Mouse (Mus musculus) spleen, adult 2 months (tissue): ENCODE measurements around the gene Pde11a. TPM values are rescaled to one million over a fixed set of nuclear protein-coding genes. Genes with fewer than 3 reads are reported as not detected.

Experiments
- DNase-seq, 2 experiments: peaks; one replicate each; pipeline versions ENCODE4 v3.0.0 to v3.0.0-alpha.2; 2012 to 2021; ENCODE audit warnings: low spot score in 2 of 2, low read depth in 1 of 2
- H3K27ac ChIP-seq: fragments of 200-500 bp; 2 replicates; pipeline ENCODE4 v1.5.1; 2012; ENCODE audit warnings: low read length, inconsistent platforms; ENCODE audit not compliant: insufficient read depth
- H3K27me3 ChIP-seq: fragments of 200-500 bp; 2 replicates; pipeline ENCODE4 v1.6.1; 2012; ENCODE audit warnings: mild to moderate bottlenecking, moderate library complexity, low read length, inconsistent platforms; ENCODE audit not compliant: control insufficient read depth, insufficient read depth
- H3K36me3 ChIP-seq: fragments of 200-500 bp; 2 replicates; pipeline ENCODE4 v1.6.1; 2012; ENCODE audit warnings: mild to moderate bottlenecking, low read length, inconsistent platforms; ENCODE audit not compliant: control insufficient read depth, insufficient read depth
- H3K4me1 ChIP-seq: fragments of 200-500 bp; 2 replicates; pipeline ENCODE4 v1.6.1; 2011; ENCODE audit warnings: inconsistent platforms; ENCODE audit not compliant: control insufficient read depth, insufficient read depth, insufficient read length
- H3K4me3 ChIP-seq: fragments of 200-500 bp; 2 replicates; pipeline ENCODE4 v1.5.1; 2011; ENCODE audit warnings: mild to moderate bottlenecking, inconsistent platforms; ENCODE audit not compliant: insufficient read depth, insufficient read length; ENCODE audit errors: extremely low read depth
- CTCF ChIP-seq: fragments of 200-500 bp; IDR thresholded peaks from 2 replicates; pipeline ENCODE4 v1.5.1; 2011; ENCODE audit warnings: mild to moderate bottlenecking, inconsistent platforms; ENCODE audit not compliant: insufficient read depth, insufficient read length, insufficient replicate concordance; ENCODE audit errors: extremely low read depth
- POLR2A ChIP-seq: fragments of 200-500 bp; IDR thresholded peaks from 2 replicates; pipeline ENCODE4 v1.6.1; 2011; ENCODE audit warnings: low read depth, low read length, inconsistent platforms
- WGBS: fragments of 180-500 bp; shearing (Covaris S2); methylation state at CpG from one replicate; pipeline ENCODE4 v1.1.7; 2018; 5-methylcytosine and 5-hydroxymethylcytosine counted together
- polyA plus RNA-seq: library from polyadenylated mRNA; depleted of rRNA; stranded (reverse); fragments of >200 nt; gene quantifications from 2 replicates; pipeline ENCODE4 v1.2.3, GENCODE M21; 2012

The Pde11a gene
- polyA plus RNA-seq, 1 experiment: 0.26 TPM

DNA sequence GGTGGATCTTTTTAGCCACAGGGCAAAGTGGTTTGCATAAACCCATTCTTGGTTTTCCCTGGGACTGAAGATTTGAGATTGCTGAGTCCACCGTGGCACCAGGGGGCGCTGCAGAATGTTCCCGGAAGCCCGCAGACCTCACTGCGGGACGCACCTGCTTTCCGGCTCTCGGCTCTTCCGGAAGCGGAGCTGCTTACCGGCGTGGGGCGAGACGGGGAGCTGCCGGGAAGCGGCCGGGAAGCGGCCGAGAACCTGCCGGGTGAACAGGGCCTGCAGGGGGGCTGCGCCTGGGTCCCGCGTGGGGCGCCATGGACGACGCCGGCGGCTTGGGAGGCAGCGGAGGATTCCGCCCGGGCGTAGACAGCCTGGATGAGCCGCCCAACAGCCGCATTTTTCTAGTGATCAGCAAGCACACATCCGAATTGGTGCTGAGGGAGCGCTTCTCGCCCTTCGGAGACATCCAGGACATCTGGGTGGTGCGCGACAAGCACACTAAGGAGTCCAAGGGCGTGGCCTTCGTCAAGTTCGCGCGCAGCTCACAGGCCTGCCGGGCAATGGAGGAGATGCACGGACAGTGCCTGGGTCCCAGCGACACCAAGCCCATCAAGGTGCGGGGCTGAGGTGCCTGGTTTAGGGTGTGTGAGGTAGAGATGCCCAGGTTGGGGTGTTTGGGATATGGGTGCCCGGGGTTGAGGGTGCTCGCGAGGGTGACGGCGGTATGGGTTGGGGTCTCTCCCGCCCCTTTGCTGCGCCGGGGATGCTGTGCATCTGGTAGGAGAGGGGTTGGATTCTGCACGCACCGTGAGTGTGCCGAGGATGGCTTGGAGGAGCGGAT is 31.5 kb upstream of the Pde11a start, which contains the start of gene Rbm45:
TSS of gene Rbm45 (plus strand) at position 164 of the 835 bp plus-strand sequence.
- DNase-seq: peak; percentile 73 to 86
- peak within 1 kb of the TSS; percentile 53 for H3K27ac ChIP-seq
- 0 out of 2 replicates have a peak, but pooled peaks have one; percentile 15 for TF ChIP-seq POLR2A
- TF ChIP-seq CTCF: peak; percentile 89
- peak within 1 kb of the TSS; percentile 84 for H3K4me3 ChIP-seq
- peaks cover 5% of the 10 kb centered on the region; the same call in 1 of the 2 replicates for H3K4me1 ChIP-seq
- under 1% methylated on average over 61 of the region's 61 CpGs for WGBS
- H3K36me3 ChIP-seq: peaks cover 14% of the 10 kb centered on the region; the same call in 1 of the 2 replicates
- no peaks in the 10 kb centered on the region for H3K27me3 ChIP-seq

DNA sequence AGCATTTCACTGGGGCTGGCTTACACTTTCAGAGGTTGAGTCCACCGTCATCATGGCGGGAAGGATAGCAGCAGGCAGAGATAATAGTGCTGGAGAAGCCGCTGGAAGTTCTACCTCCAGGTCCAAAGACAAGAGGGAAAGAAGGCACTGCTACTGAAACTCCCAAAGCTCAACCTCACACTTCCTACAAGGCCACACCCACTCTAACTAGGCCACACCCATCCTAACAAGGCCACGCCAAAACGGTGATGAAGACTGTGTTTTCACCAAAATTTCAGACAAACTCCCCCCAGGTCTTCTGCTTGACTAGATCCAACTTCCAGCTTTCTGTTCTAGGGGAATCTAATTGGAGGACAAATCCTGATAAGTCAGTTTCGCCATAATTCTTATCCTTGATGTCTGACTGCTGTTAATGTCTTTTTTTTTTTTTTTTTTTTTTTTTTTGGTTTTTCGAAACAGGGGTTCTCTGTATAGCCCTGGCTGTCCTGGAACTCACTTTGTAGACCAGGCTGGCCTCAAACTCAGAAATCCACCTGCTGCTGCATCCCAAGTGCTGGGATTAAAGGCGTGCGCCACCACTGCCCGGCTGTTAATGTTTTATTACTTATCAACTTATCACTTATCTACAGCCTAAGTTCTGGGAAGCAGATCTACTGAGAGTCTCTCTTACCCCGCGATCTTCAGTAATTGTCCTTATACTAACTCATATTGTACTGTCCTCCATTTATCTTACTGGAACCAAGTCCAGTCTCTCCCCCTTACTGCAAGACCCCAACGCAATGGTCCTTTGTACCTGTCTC is 30.5 kb upstream of the Pde11a start:
- H3K4me1 ChIP-seq: peaks cover 5% of the 10 kb centered on the region; the same call in 1 of the 2 replicates
- H3K4me3 ChIP-seq: no peak overlapping the region
- H3K36me3 ChIP-seq: peaks cover 10% of the 10 kb centered on the region; the same call in 1 of the 2 replicates
- WGBS: 74% methylated on average over 13 of the region's 13 CpGs
- H3K27ac ChIP-seq: no peak overlapping the region
- no peaks in the 10 kb centered on the region for H3K27me3 ChIP-seq
- DNase-seq: no peak
- TF ChIP-seq CTCF (no peak), POLR2A (no peak)

DNA sequence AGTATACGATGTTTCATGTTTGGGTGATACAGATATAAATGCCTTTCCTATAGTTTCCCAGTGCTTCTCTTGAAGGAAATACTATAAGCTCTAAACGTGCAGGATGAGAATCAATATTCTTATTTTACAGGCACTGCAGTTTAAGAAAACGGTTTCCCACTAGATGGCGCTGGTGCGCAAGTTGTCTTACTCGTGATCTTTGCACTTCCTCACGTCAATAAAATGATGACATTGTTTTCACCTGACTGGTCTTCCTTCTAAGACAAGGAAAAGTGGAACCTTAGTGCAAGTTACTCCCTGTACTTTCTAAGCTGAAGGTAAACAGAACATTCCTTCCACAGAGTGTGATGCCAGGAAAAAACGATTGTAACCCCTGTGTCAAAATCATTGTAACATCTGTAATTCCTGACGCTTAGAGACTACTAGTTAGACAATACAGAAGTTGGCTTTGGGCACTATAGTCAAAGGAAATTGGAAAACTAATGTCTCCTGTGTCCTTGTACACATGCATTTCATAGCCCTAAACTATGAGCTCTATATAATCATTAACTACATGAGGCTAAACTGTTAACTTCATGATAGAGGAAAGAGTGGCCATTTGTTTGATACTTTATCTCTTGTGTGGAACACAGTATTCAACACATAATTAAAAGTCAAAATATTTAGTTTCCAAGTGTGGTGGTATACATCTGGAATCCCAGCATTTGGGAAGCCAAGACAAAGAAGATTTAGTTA is 28.8 kb upstream of the Pde11a start:
- DNase-seq: peak; percentile 66 to 78
- H3K27ac ChIP-seq: no peak overlapping the region
- no peaks in the 10 kb centered on the region for H3K27me3 ChIP-seq
- no peak for TF ChIP-seq POLR2A
- TF ChIP-seq CTCF: peak; percentile 36; the same call in 1 of the 2 replicates
- WGBS: 16% methylated on average over 9 of the region's 9 CpGs
- no peak overlapping the region for H3K4me3 ChIP-seq
- no peaks in the 10 kb centered on the region; the same call in 1 of the 2 replicates for H3K36me3 ChIP-seq
- H3K4me1 ChIP-seq: peaks cover 5% of the 10 kb centered on the region; the same call in 1 of the 2 replicates

DNA sequence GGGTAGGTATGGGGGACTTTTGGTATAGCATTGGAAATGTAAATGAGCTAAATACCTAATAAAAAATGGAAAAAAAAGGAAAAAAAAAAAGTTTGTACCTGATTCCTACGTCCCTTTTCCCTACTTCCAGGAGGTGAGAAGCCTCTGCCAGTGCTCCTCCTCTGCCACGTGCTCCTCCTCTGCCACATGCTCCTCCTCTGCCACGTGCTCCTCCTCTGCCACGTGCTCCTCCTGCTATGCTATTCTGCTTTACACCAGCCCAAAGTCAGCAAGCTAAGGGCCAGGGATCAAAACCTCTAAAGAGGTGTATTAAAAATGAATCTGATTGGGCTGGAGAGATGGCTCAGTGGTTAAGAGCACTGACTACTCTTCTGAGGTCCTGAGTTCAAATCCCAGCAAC is 27.2 kb upstream of the Pde11a start:
- TF ChIP-seq CTCF: no peak
- TF ChIP-seq POLR2A: no peak
- DNase-seq: no peak
- H3K4me3 ChIP-seq: no peak overlapping the region
- H3K27me3 ChIP-seq: no peaks in the 10 kb centered on the region
- WGBS: 76% methylated on average over 4 of the region's 4 CpGs
- peaks cover under 1% of the 10 kb centered on the region; the same call in 1 of the 2 replicates for H3K4me1 ChIP-seq
- no peaks in the 10 kb centered on the region for H3K36me3 ChIP-seq
- no peak overlapping the region for H3K27ac ChIP-seq

DNA sequence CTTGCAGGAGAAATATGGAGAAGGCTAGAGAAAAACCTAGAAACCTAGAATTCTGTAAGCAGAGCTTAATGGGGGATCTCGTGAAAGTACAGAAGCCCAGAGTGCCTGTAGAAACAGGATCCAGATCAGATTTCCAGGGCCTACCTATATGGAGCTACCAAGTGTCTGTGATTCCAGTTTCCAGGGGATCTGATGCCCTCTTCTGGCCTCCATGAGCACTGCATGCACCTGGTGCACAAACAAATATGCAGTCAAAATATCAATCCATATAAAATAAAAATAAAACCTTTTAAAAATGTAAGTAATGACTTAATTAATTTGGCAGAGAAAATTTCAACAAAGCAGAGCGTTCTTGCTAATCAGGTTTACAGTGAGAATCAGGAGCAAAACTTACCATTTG is 23.5 kb upstream of the Pde11a start:
- Histone ChIP-seq H3K27ac (no peak overlapping the region), H3K4me1 (no peaks in the 10 kb centered on the region), H3K4me3 (no peak overlapping the region), H3K27me3 (no peaks in the 10 kb centered on the region), H3K36me3 (no peaks in the 10 kb centered on the region)
- no peak for TF ChIP-seq CTCF
- TF ChIP-seq POLR2A: no peak
- 71% methylated on average over 2 of the region's 2 CpGs for WGBS
- DNase-seq: no peak

DNA sequence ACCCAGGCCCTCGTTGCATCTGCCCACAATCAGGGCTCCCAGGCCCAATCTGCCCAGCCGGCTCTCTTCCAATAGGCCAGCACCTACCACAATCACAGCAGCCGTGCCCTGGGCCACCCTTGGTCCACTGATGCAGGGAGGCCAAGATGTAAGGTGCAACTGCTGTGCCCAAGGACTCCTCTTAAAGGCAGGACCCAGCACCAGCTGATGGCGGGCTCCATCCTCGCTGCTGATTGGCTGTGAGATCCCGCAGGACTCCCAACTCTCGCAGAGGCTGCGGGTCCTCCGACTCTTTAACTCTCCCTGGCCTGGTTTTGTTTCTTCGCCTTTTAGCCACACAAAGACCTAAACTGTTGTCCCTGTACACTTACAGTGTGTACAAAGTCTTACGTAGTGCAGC is 21.7 kb upstream of the Pde11a start, which contains the start of gene Cyct:
TSS of gene Cyct (minus strand) at position 225 of the 400 bp plus-strand sequence.
- no peak within 1 kb of the TSS for H3K4me3 ChIP-seq
- H3K4me1 ChIP-seq: no peaks in the 10 kb centered on the region
- H3K36me3 ChIP-seq: no peaks in the 10 kb centered on the region
- DNase-seq: no peak
- TF ChIP-seq POLR2A (no peak), CTCF (no peak)
- H3K27me3 ChIP-seq: no peaks in the 10 kb centered on the region
- no peak within 1 kb of the TSS for H3K27ac ChIP-seq
- 85% methylated on average over 11 of the region's 11 CpGs for WGBS
